Mouse (Mus musculus): ENCODE data around the gene Olfr110. TPM values are rescaled to one million over a fixed set of nuclear protein-coding genes. Genes with fewer than 3 reads are reported as not detected.
"Not testable (repeated sequence)": the region's sequence is repeated elsewhere in the genome, so short reads cannot be mapped to it uniquely, and the experiment has no call there.

Gene Olfr110
- total RNA-seq (2014; rRNA removed; ENCODE audit: low replicate concordance) (not detected in 2 replicates), polyA plus RNA-seq (2015; fragmentation: Nextera tagmentation; extraction: Ambion mirVana) (not detected in 2 replicates)

GRCm38 (mm10) chr17:37491930-37492518, at the start of gene Olfr110:
TSS of gene Olfr110 (plus strand) at chr17:37492468.
- Histone ChIP-seq H3K36me3 (replicated peaks; ENCODE audit: control insufficient read depth, insufficient read depth, low read length) (no peaks in the 10 kb centered on the region), H3K4me3 (ENCODE audit: low read depth, low read length) (no peak within 1 kb of the TSS), H3K9me3 (replicated peaks; ENCODE audit: control insufficient read depth, low read length) (0 out of 2 replicates have a peak, but pooled peaks cover 3% of the 10 kb centered on the region), H3K4me2 (ENCODE audit: low read depth, low read length) (no peak within 1 kb of the TSS), H3K27me3 (ENCODE audit: control insufficient read depth, insufficient read depth, low read length) (no peaks in the 10 kb centered on the region), H3K9ac (replicated peaks; ENCODE audit: low read depth, low read length) (no peak within 1 kb of the TSS), H3K27ac (ENCODE audit: low read depth) (no peak within 1 kb of the TSS), H3K4me1 (ENCODE audit: control insufficient read depth, insufficient read depth) (no peaks in the 10 kb centered on the region)
- ATAC-seq (ENCODE audit: insufficient read depth, low read depth), result no peak
- no peak for DNase-seq (ENCODE audit: low spot score)
- TF ChIP-seq CTCF (IDR thresholded peaks at IDR 0.05; ENCODE audit: low read depth) (no peak), EP300 (IDR thresholded peaks at IDR 0.05; ENCODE audit: low read depth) (no peak)
- WGBS, result 32% methylated on average over 1 of the region's 1 CpGs

DNA sequence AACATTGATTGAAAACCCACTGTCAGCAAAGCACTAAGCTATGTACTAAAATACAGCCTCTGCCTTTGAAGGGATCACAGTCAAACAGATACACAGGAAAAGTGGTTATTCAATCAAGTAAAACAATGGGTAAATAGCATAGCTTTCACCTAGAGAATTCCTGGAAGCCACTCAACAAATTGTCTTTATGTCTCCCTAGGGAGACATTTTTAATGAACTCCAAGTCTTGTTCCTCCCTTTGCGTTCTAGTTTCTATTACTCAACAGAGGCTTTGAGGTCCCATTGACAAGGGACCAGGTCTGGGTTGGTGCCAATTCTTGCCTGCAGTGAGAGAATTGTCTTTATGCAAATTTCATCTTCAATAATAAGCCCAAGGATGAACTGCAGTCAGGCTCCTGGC, 47.1 kb upstream of the Olfr110 start, which contains the start of gene Olfr108:
Gene Olfr108, plus strand, starts transcription at position 301 of the 400 bp plus-strand sequence.
- H3K9me3 ChIP-seq (replicated peaks; ENCODE audit: control insufficient read depth, low read length), result no peaks in the 10 kb centered on the region
- DNase-seq (ENCODE audit: low spot score), result no peak
- H3K27me3 ChIP-seq (ENCODE audit: control insufficient read depth, insufficient read depth, low read length), result no peaks in the 10 kb centered on the region
- H3K9ac ChIP-seq (replicated peaks; ENCODE audit: low read depth, low read length), result no peak within 1 kb of the TSS
- no peak for ATAC-seq (ENCODE audit: insufficient read depth, low read depth)
- H3K27ac ChIP-seq (ENCODE audit: low read depth), result no peak within 1 kb of the TSS
- TF ChIP-seq CTCF (IDR thresholded peaks at IDR 0.05; ENCODE audit: low read depth) (no peak), EP300 (IDR thresholded peaks at IDR 0.05; ENCODE audit: low read depth) (no peak)
- no peaks in the 10 kb centered on the region for H3K36me3 ChIP-seq (replicated peaks; ENCODE audit: control insufficient read depth, insufficient read depth, low read length)
- H3K4me2 ChIP-seq (ENCODE audit: low read depth, low read length), result no peak within 1 kb of the TSS
- H3K4me3 ChIP-seq (ENCODE audit: low read depth, low read length), result no peak within 1 kb of the TSS
- WGBS, result 67% methylated on average over 1 of the region's 1 CpGs
- no peaks in the 10 kb centered on the region for H3K4me1 ChIP-seq (ENCODE audit: control insufficient read depth, insufficient read depth)

- Histone ChIP-seq H3K4me2 (ENCODE audit: low read depth, low read length) (no peak within 1 kb of the TSS), H3K36me3 (replicated peaks; ENCODE audit: control insufficient read depth, insufficient read depth, low read length) (no peaks in the 10 kb centered on the region), H3K4me3 (ENCODE audit: low read depth, low read length) (no peak within 1 kb of the TSS), H3K27ac (ENCODE audit: low read depth) (no peak within 1 kb of the TSS), H3K9ac (replicated peaks; ENCODE audit: low read depth, low read length) (no peak within 1 kb of the TSS), H3K9me3 (replicated peaks; ENCODE audit: control insufficient read depth, low read length) (no peaks in the 10 kb centered on the region), H3K27me3 (ENCODE audit: control insufficient read depth, insufficient read depth, low read length) (no peaks in the 10 kb centered on the region), H3K4me1 (ENCODE audit: control insufficient read depth, insufficient read depth) (no peaks in the 10 kb centered on the region)
- no peak for ATAC-seq (ENCODE audit: insufficient read depth, low read depth)
- 70% methylated on average over 1 of the region's 1 CpGs for WGBS
- TF ChIP-seq EP300 (IDR thresholded peaks at IDR 0.05; ENCODE audit: low read depth), result no peak
- no peak for TF ChIP-seq CTCF (IDR thresholded peaks at IDR 0.05; ENCODE audit: low read depth)
- DNase-seq (ENCODE audit: low spot score), result no peak
These were observed 33.7 kb upstream of the Olfr110 start, which contains the start of gene Olfr109 for GRCm38 (mm10) chr17:37458616-37459015. TSS of gene Olfr109 (plus strand) at chr17:37458916.

GRCm38 (mm10) chr17:37483452-37483851, 8.8 kb upstream of the Olfr110 start, which contains the start of gene H2-M2:
TSS of gene H2-M2 (minus strand) at chr17:37483552.
- H3K9me3 ChIP-seq (replicated peaks; ENCODE audit: control insufficient read depth, low read length), result 0 out of 2 replicates have a peak, but pooled peaks cover 3% of the 10 kb centered on the region
- WGBS, result 73% methylated on average over 2 of the region's 2 CpGs
- DNase-seq (ENCODE audit: low spot score), result no peak

DNA sequence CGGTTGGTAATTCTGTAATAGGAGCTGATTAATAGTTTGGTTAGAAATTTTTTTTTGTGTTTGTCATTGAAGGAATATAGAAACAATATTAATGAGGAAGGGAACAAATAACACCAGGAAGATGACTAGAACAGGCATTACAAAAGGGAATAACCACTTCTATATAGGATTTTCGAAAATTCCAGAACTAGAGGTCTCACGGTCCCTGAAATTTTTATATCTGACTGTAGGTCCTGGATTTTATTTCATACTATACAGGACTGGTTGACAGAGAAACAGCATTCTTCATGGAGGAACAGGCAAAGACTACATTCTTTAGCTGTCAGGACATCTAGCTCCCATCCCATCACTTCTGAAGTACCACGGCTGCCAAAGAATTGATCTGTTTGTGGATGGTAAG, 15.5 kb downstream of the Olfr110 start, which contains the start of gene Olfr111:
Gene Olfr111, plus strand, starts transcription at position 301 of the 400 bp plus-strand sequence.
- no peaks in the 10 kb centered on the region for H3K9me3 ChIP-seq (replicated peaks; ENCODE audit: control insufficient read depth, low read length)
- WGBS, result 72% methylated on average over 4 of the region's 4 CpGs

More at GRCm38 (mm10) chr17:37483452-37483851, 8.8 kb upstream of the Olfr110 start, which contains the start of gene H2-M2:
- Histone ChIP-seq H3K36me3 (replicated peaks; ENCODE audit: control insufficient read depth, insufficient read depth, low read length) (no peaks in the 10 kb centered on the region), H3K27me3 (ENCODE audit: control insufficient read depth, insufficient read depth, low read length) (no peaks in the 10 kb centered on the region), H3K9ac (replicated peaks; ENCODE audit: low read depth, low read length) (no peak within 1 kb of the TSS), H3K4me2 (ENCODE audit: low read depth, low read length) (no peak within 1 kb of the TSS), H3K27ac (ENCODE audit: low read depth) (no peak within 1 kb of the TSS), H3K4me1 (ENCODE audit: control insufficient read depth, insufficient read depth) (no peaks in the 10 kb centered on the region), H3K4me3 (ENCODE audit: low read depth, low read length) (no peak within 1 kb of the TSS)
- no peak for ATAC-seq (ENCODE audit: insufficient read depth, low read depth)
- TF ChIP-seq EP300 (IDR thresholded peaks at IDR 0.05; ENCODE audit: low read depth), result no peak
- no peak for TF ChIP-seq CTCF (IDR thresholded peaks at IDR 0.05; ENCODE audit: low read depth)

GRCm38 (mm10) chr17:37524612-37525011, 32.3 kb downstream of the Olfr110 start:
- DNase-seq (ENCODE audit: low spot score); ATAC-seq (ENCODE audit: insufficient read depth, low read depth); H3K4me3 ChIP-seq (ENCODE audit: low read depth, low read length); H3K4me1 ChIP-seq (ENCODE audit: control insufficient read depth, insufficient read depth); H3K9ac ChIP-seq (replicated peaks; ENCODE audit: low read depth, low read length); H3K4me2 ChIP-seq (ENCODE audit: low read depth, low read length); H3K36me3 ChIP-seq (replicated peaks; ENCODE audit: control insufficient read depth, insufficient read depth, low read length); H3K27ac ChIP-seq (ENCODE audit: low read depth); H3K27me3 ChIP-seq (ENCODE audit: control insufficient read depth, insufficient read depth, low read length); H3K9me3 ChIP-seq (replicated peaks; ENCODE audit: control insufficient read depth, low read length): not testable (repeated sequence)

More for the DNA sequence above, 15.5 kb downstream of the Olfr110 start, which contains the start of gene Olfr111:
- ATAC-seq (ENCODE audit: insufficient read depth, low read depth) (no peak), DNase-seq (ENCODE audit: low spot score) (no peak)
- TF ChIP-seq CTCF (IDR thresholded peaks at IDR 0.05; ENCODE audit: low read depth), result no peak
- no peak for TF ChIP-seq EP300 (IDR thresholded peaks at IDR 0.05; ENCODE audit: low read depth)
- Histone ChIP-seq H3K27me3 (ENCODE audit: control insufficient read depth, insufficient read depth, low read length) (no peaks in the 10 kb centered on the region), H3K4me3 (ENCODE audit: low read depth, low read length) (no peak within 1 kb of the TSS), H3K9ac (replicated peaks; ENCODE audit: low read depth, low read length) (no peak within 1 kb of the TSS), H3K27ac (ENCODE audit: low read depth) (no peak within 1 kb of the TSS), H3K4me2 (ENCODE audit: low read depth, low read length) (no peak within 1 kb of the TSS), H3K36me3 (replicated peaks; ENCODE audit: control insufficient read depth, insufficient read depth, low read length) (no peaks in the 10 kb centered on the region), H3K4me1 (ENCODE audit: control insufficient read depth, insufficient read depth) (no peaks in the 10 kb centered on the region)

DNA sequence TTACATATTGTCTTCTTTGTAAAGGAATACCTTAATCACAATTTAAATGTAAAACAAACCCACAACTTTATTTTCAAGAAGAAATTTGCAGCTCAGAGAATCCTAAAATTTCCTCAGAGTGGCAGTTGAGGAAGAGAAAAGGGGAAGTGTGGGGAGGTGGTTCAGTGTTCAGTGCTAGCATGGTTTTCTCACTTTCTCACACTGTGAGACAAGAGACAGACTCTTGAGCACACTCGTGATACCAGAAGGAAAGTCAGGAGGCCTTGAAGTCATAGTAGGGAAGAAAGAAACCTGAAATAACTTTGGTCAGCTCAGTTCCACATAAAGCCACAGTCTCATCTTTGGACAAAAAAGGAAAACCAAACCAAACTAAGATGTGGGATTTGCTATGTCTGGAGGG, 33.2 kb downstream of the Olfr110 start:
- H3K36me3 ChIP-seq (replicated peaks; ENCODE audit: control insufficient read depth, insufficient read depth, low read length); H3K9ac ChIP-seq (replicated peaks; ENCODE audit: low read depth, low read length); H3K4me1 ChIP-seq (ENCODE audit: control insufficient read depth, insufficient read depth); H3K4me3 ChIP-seq (ENCODE audit: low read depth, low read length); H3K4me2 ChIP-seq (ENCODE audit: low read depth, low read length); DNase-seq (ENCODE audit: low spot score); H3K27me3 ChIP-seq (ENCODE audit: control insufficient read depth, insufficient read depth, low read length); ATAC-seq (ENCODE audit: insufficient read depth, low read depth); H3K27ac ChIP-seq (ENCODE audit: low read depth); H3K9me3 ChIP-seq (replicated peaks; ENCODE audit: control insufficient read depth, low read length): not testable (repeated sequence)
- WGBS, result 47% methylated on average over 1 of the region's 1 CpGs

Measured in heart, postnatal 0 days (tissue).